Mouse (Mus musculus) granulocyte monocyte progenitor cell, adult 5-6 weeks (primary cell): Measurements from ENCODE around the gene Akap10. TPM values are rescaled to one million over a fixed set of nuclear protein-coding genes. Genes with fewer than 3 reads are reported as not detected.

Experiments
- ATAC-seq: replicated peaks from 2 replicates; pipeline ENCODE4 v1.8.0; 2016; ENCODE audit warnings: mild to moderate bottlenecking, moderate TSS enrichment, inconsistent platforms; ENCODE audit not compliant: poor library complexity, severe bottlenecking
- total RNA-seq, 2 experiments: library from RNA; stranded (forward) in 1 of 2; stranded (reverse) in 1 of 2; fragments of 200-712, 200-1000 nt in 1 of 2; fragments of >200 nt in 1 of 2; fragmentation: Nextera tagmentation in 1 of 2; gene quantifications; 2 replicates each; pipeline ENCODE4 v1.2.3; 2014 to 2017

Gene Akap10
- total RNA-seq, 2 experiments from 2014 or later: 36.8 to 37.5 TPM

DNA sequence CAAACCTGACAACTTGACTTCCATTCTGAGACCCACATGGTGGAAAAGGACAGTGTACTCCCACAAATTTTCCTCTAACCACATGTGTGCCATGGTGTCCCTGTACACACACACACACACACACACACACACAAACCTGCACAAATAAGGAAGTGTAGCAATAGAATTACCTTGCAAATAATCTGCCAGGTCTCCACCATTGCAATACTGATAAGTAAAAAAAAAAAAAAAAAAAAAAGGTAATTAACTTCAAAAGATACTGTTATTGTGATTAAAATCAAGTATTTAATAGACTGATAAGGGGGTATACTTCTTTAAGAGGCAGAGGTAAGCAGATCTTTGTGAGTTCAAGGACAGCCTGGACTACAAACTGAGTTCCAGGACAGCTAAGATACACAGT is 90.1 kb downstream of the Akap10 start:
- ATAC-seq: no peak

GRCm38 (mm10) chr11:61839182-61839581 is 90.9 kb downstream of the Akap10 start:
- peak; percentile 52; the same call in 1 of the 2 replicates for ATAC-seq

Other genes with a start within 250 kb of the Akap10 start
- not detected in 2 replicates for gene Fam83g, start 246.2 kb downstream of the Akap10 start, total RNA-seq (2014; fragmentation: Nextera tagmentation)
- not detected in 2 replicates for gene Fam83g, start 246.2 kb downstream of the Akap10 start, total RNA-seq (2017)
- gene Slc5a10, start 209.4 kb downstream of the Akap10 start, total RNA-seq (2014; fragmentation: Nextera tagmentation): not detected in 2 replicates
- gene Slc5a10, start 209.4 kb downstream of the Akap10 start, total RNA-seq (2017): not detected in 2 replicates
- gene Prpsap2, start 168.2 kb downstream of the Akap10 start, total RNA-seq (2014; fragmentation: Nextera tagmentation): 33.3 and 48.5 TPM in 2 replicates
- 37.7 and 39.7 TPM in 2 replicates for gene Prpsap2, start 168.2 kb downstream of the Akap10 start, total RNA-seq (2017)
- 13.0 and 20.0 TPM in 2 replicates for gene Ulk2, start 75.2 kb downstream of the Akap10 start, total RNA-seq (2014; fragmentation: Nextera tagmentation)
- 7.8 and 21.0 TPM in 2 replicates for gene Ulk2, start 75.2 kb downstream of the Akap10 start, total RNA-seq (2017)
- 14.4 and 16.0 TPM in 2 replicates for gene Specc1, start 26.5 kb upstream of the Akap10 start, total RNA-seq (2014; fragmentation: Nextera tagmentation)
- gene Specc1, start 26.5 kb upstream of the Akap10 start, total RNA-seq (2017): 21.6 and 26.0 TPM in 2 replicates